In the genomic region with DNA sequence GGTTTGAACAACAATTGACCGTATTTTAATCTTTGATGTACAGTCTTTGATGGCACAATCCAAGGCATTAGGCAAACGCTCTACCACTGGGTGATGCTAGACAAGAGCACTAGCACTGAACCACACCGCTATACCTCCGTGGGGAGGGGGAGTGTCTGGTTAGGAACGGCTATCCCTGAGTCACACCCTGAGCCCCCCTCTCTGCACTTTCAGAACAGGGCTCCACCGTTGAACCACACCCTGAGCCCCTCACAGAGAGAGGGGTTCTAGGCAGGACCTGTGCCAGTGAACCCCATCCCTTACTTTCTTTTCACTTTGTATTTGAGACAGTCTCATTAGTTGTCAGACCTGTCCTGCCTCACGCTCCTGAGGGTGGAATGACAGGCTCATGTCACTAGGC, we compare ENCODE assay signal across 26 mouse cellular contexts. TPM values are rescaled to one million over a fixed set of nuclear protein-coding genes. Genes with fewer than 3 reads are reported as not detected.
"Had no signal": no experiment of that assay in that cellular context is flagged by ENCODE, and none has a peak within 500 bp of the region (broad histone marks: within the 10 kb centered on the region; RNA-seq: fewer than 3 reads in every experiment).

No protein-coding gene starts in this region.

- H3K9me3 ChIP-seq: midbrain, embryonic 10.5 days; midbrain, embryonic 13.5 days; neural tube, embryonic 13.5 days; neural tube, embryonic 15.5 days had no signal

- H3K4me3 ChIP-seq: midbrain, embryonic 10.5 days; midbrain, embryonic 13.5 days; myocyte; neural tube, embryonic 13.5 days; neural tube, embryonic 15.5 days had no signal

- ATAC-seq: midbrain, embryonic 13.5 days; midbrain, embryonic 16.5 days had no signal

- H3K9ac ChIP-seq: lung, embryonic 14.5 days; midbrain, embryonic 13.5 days; neural tube, embryonic 13.5 days; neural tube, embryonic 15.5 days had no signal

- H3K36me3 ChIP-seq: midbrain, embryonic 10.5 days; midbrain, embryonic 13.5 days; neural tube, embryonic 13.5 days; neural tube, embryonic 15.5 days had no signal

- DNase-seq: lung, adult 18-20 months; lung, embryonic 14.5 days; lung, postnatal 10 days; retina, postnatal 1 day; right cerebral cortex, adult 18-20 months; right cerebral cortex, postnatal 25 days; right cerebral cortex, postnatal 4 days; spleen, adult 18-20 months; thymus, adult 18-20 months; thymus, postnatal 14 days; thymus, postnatal 36 days had no signal

- H3K27ac ChIP-seq: midbrain, embryonic 10.5 days; midbrain, embryonic 13.5 days; neural tube, embryonic 13.5 days; neural tube, embryonic 15.5 days had no signal

- H3K4me2 ChIP-seq: lung, embryonic 14.5 days; midbrain, embryonic 13.5 days; neural tube, embryonic 13.5 days; neural tube, embryonic 15.5 days had no signal

RNA-seq across cellular contexts. Expression of gene Kcna7, which starts 2.9 kb away (rescaled TPM):
- total RNA-seq: megakaryocyte, adult 5-6 weeks; megakaryocyte-erythroid progenitor cell, adult 5-6 weeks had no signal
- polyA plus RNA-seq: liver, embryonic 16.5 days; lung, embryonic 14.5 days; lung, embryonic 16.5 days; midbrain, embryonic 10.5 days; midbrain, embryonic 13.5 days; midbrain, embryonic 16.5 days; neural tube, embryonic 13.5 days; small intestine, adult 2 months; stomach, embryonic 14.5 days had no signal

RNA-seq across cellular contexts. Expression of gene Ntf5, which starts 5.1 kb away (rescaled TPM):
- total RNA-seq: megakaryocyte, adult 5-6 weeks; megakaryocyte-erythroid progenitor cell, adult 5-6 weeks had no signal
- polyA plus RNA-seq: midbrain, embryonic 13.5 days; midbrain, embryonic 16.5 days; neural tube, embryonic 13.5 days; neural tube, embryonic 15.5 days had no signal

RNA-seq across cellular contexts. Expression of gene Lhb, which starts 12.3 kb away (rescaled TPM):
- total RNA-seq: megakaryocyte, adult 5-6 weeks; megakaryocyte-erythroid progenitor cell, adult 5-6 weeks had no signal
- polyA plus RNA-seq: liver, embryonic 16.5 days; lung, embryonic 14.5 days; midbrain, embryonic 10.5 days; neural tube, embryonic 11.5 days; neural tube, embryonic 13.5 days; small intestine, adult 2 months; stomach, embryonic 16.5 days; thymus, postnatal 0 days had no signal
